Mouse (Mus musculus): Measurements from ENCODE around the gene Dus3l. TPM values are rescaled to one million over a fixed set of nuclear protein-coding genes. Genes with fewer than 3 reads are reported as not detected.

Dus3l gene
- total RNA-seq, 1 experiment from 2014 or later: 16.8 TPM

GRCm38 (mm10) chr17:56753452-56753851 is 11.1 kb upstream of the Dus3l start:
- ATAC-seq (replicated peaks; ENCODE audit: low read depth, poor library complexity, severe bottlenecking): no peak

DNA sequence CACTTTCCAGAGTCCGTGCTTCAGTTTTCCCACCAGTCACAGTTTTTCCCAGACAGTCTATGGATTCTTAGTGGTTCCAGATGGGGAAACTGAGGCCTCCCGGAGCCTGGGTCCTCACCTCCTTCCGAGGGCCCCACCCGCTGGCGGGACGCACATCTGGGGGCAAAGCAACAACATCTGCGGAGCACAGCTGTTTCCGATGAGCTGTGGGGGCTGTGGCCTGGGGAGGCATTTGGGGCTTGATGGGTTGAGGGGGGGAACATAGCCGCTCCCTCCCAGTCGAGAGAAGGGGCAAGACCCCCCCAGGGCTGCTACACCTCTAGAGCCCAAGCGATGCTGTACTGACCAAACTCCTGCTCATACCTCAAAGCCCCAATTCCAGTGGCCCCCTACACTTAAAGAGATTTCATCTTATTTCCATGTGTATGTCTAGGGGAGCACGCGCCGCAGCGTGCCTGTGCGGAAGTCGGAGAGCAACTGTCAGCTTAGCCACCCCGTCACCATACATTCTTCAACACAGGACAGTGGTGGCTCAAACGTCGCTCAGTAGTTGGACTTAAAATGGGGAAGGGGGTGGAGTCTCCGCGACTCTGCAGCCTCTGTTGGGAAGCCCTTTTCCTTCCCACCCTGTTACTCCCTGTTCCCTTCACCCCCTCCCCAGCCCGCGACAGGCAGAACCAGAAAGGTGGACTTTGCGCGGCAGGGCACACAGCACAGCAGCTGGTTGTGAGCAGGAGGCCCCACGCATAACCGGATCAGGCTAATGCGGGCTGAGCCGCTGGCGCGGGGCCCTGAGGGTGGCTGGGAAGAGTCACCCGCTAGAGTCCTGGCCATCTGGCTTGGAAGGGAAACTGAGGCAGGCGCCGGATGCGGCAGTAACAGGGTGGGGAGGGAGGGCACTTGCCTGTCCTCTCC is 10.0 kb upstream of the Dus3l start:
- ATAC-seq (replicated peaks; ENCODE audit: low read depth, poor library complexity, severe bottlenecking): peak; percentile 50

DNA sequence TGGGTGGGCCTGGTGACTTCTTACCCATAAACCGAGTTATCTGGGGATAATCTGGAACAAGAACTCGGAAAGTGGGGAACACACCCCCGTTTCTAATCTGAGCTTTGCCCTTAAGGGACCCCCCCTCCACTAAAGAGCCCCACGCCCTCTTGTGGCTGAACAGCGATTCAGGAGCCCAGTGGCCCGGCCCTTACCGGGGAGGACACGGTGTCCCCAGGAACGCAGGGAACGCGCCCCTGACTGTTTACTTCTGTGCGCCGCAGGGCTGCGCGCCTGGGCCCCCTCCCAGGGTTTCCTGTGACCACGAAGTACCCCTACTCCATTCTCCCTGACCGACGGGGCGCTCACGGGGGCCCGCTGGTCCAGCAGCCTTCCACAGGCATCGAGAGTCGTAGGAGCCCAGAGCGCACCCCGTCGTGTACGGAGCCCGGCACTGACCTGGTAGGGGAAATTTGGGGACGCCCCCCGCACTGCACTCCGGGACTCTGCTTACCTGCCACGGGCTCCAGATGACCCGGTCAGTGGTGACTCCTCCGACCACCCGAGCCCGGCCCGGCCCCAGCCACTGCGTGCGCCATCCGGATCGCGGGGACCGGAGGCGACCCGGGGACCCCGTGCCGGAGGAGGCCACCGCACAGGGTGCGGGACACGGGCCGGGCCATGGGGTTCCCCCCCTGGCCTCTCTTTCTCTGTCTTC is 7.7 kb upstream of the Dus3l start:
- ATAC-seq (replicated peaks; ENCODE audit: low read depth, poor library complexity, severe bottlenecking): no peak

- peak; percentile 46 for ATAC-seq (replicated peaks; ENCODE audit: low read depth, poor library complexity, severe bottlenecking)
Measured at GRCm38 (mm10) chr17:56757416-56758123, 7.0 kb upstream of the Dus3l start, which contains the start of gene Nrtn. Nrtn (minus strand) TSS chr17:56757530.

- peak; percentile 7; the same call in 1 of the 2 replicates for ATAC-seq (replicated peaks; ENCODE audit: low read depth, poor library complexity, severe bottlenecking)
Measured at GRCm38 (mm10) chr17:56758132-56758531, 6.4 kb upstream of the Dus3l start.

DNA sequence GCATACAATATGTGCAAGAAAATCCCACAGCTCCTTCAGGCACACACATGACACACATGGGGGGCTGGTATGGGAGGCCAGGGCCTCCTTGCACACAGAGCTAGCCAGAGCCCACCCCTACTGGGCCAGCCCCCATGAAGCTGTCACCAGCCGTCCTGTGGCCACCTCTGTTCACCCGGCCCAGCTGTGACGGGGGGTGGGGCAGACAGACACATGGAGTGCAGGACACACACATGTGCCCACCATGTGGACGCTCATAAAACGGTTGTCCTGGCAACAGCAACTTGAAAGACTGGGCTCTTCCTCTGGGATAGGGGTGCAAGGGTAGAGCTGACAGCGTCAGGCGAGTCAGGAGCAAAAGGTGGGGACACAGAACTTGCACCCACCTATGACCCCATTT is 5.3 kb upstream of the Dus3l start:
- no peak for ATAC-seq (replicated peaks; ENCODE audit: low read depth, poor library complexity, severe bottlenecking)

- ATAC-seq (replicated peaks; ENCODE audit: low read depth, poor library complexity, severe bottlenecking): no peak
Measured at GRCm38 (mm10) chr17:56761077-56761476, 3.5 kb upstream of the Dus3l start.

DNA sequence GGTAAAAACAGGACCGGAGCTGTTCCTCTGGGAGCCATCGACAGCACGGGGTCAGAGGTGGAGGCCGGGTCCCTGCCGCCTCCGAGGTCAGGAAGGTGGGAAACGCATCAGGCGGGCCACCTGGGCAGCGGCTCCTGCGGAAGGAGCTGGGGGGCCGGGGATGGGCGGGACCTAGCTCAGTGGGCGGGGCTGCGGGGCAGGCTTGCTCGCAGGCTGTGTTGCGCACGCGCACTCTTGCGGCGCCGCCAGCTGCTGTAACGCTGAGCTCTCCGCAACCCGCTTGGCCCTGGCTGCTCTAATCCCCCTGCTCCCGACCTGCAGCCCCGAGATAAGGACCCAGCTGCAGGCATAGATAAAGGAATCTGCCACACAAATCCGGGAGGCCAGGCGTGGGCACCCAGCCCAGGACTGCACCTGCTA is 2.6 kb upstream of the Dus3l start:
- peak; percentile 40 for ATAC-seq (replicated peaks; ENCODE audit: low read depth, poor library complexity, severe bottlenecking)

DNA sequence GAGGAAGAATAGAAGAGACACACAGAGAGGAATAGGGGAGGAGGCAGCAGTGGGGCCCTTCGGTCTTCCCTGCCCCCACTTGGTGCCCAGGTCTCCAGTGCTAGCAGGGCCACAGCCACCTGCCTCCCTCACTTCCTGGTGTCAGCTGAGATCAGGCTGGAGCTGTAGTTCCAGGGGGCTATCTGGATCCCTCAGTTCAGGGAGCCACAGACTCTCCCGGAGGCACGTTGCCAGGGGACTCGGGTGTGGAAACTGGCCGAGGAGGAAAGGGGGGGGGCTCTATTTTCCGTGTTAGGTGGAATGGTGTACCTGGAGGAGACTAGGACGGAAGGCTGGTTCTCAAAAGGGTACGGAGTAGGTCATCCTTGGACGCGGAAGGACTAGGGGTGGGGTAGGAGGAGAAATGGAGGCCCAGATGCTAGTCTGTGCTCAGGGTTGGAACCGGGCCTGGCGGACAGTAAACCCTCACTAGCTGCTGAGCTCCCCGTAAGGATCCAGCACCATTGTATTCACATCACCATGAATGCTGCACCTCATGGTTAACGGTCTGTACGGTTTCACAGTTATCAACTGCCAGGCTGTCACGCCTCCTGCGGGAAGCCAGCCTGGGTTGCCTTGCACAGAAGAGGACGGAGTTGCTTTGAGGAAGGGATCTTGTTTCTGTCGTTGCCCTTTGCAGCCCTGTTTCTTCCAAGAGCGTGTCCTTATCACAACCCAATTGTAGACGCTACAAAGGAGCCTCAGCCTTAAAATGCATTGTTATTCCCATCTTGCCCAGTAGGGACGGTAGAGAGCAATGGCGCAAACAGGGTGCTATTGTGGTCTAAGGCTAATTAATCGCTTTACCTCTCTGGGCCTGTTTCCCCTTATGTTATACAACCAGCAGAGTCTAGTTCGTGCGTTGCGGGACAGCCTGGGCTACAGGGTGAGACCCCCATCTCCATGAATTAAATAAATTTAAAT is 1.5 kb upstream of the Dus3l start:
- ATAC-seq (replicated peaks; ENCODE audit: low read depth, poor library complexity, severe bottlenecking): peak; percentile 30

DNA sequence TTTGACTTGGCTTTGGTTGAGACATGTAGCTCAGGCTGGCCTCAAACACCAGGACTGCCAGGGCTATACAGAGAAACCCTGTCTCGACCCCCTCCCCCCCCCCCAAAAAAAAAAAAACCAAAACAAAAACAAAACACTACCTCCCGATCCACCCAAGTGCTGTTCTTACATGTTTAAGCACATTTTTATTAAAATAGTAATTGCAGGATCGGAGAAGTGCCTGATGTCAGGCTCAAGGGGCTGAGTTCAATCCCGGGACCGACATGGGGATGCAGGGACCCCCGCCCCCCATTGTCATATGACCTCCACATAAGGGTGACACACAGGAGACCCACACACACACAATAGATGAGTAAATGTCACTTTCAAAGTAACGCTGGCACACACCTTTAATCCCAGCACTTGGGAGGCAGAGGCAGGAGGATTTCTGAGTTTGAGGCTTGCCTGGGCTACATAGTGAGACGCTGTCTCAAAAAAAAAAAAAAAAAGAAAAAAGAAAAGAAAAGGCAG is 761 bp upstream of the Dus3l start:
- no peak for ATAC-seq (replicated peaks; ENCODE audit: low read depth, poor library complexity, severe bottlenecking)

DNA sequence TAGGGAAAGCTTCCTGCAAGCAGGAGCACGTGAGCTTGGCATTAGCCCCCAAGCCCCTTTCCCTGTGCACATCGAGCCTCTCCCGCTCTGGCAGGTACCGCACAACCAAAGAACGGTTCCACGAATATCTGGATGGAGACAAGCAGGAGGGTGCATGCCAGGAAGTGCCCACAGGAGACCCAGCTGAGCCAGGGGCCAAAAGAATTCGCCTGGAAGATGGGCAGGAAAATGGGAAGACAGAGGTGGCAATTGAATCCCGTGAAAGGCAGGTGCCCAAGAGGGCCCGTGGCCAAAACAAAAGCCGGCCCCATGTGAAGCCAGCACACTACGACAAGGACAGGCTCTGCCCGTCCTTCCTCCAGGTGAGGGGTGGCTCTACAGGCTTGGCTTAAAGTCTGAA is 874 bp downstream of the Dus3l start:
- ATAC-seq (replicated peaks; ENCODE audit: low read depth, poor library complexity, severe bottlenecking): no peak

DNA sequence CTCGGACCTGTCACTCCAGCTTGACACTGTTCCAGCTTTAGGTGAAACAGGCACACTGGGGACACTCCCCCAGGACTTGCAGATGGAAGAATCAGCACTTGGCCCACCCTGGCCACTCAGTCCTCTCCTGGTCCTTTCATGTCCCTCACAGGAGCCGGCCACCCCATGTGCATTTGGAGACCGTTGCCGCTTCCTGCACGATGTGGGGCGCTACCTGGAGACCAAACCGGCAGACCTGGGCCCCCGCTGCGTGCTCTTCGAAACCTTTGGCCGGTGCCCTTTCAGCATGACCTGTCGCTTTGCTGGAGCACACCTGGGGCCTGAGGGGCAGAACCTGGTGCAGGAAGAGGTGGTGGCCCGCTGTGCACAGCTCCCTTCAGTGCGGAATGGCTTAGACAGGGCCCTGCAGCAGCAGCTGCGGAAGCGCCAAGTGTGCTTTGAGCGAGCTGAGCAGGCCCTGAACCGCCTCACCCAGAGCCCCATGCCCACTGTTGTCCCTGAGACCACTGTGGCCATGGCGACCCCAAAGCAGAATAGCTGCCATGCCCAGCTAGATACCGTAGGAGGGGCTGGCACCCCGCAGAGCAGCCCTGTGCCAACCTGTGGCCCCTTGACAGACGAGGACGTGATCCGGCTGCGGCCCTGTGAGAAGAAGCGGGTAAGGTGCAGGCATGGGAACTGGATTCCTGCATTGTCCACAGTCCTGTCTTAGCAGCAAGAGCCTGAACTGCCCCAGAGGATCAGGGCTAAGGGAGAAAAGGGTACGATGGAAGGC is 2.3 kb downstream of the Dus3l start:
- ATAC-seq (replicated peaks; ENCODE audit: low read depth, poor library complexity, severe bottlenecking): no peak

DNA sequence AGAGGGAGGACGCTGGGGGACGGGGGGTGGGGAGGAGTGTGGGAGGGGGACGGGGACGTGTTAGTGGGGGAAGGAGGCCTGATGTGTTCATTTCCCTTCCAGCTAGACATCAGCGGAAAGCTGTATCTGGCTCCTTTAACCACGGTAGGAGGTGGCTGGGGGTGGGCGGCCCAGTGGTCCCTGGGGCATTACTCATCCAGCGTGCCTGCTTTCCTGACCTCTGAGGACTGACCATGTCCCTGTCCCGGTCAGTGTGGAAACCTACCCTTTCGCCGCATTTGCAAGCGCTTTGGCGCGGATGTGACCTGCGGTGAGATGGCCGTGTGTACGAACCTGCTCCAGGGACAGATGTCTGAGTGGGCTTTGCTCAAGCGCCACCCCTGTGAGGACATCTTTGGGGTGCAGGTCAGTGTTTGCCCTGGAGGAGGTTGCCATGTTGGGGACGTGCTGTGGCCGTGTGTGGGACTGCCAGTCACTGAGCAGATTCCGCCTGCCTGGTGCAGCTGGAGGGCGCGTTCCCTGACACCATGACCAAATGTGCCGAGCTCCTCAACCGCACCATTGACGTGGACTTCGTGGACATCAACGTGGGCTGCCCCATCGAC is 3.1 kb downstream of the Dus3l start:
- no peak for ATAC-seq (replicated peaks; ENCODE audit: low read depth, poor library complexity, severe bottlenecking)

GRCm38 (mm10) chr17:56768941-56769340 is 4.4 kb downstream of the Dus3l start:
- no peak for ATAC-seq (replicated peaks; ENCODE audit: low read depth, poor library complexity, severe bottlenecking)

- ATAC-seq (replicated peaks; ENCODE audit: low read depth, poor library complexity, severe bottlenecking): no peak
Measured at GRCm38 (mm10) chr17:56769950-56770349, 5.4 kb downstream of the Dus3l start, which contains the start of gene Prr22. Prr22 (plus strand) TSS chr17:56770250.

- ATAC-seq (replicated peaks; ENCODE audit: low read depth, poor library complexity, severe bottlenecking): no peak
Measured at GRCm38 (mm10) chr17:56777568-56777967, 13.0 kb downstream of the Dus3l start.

- no peak for ATAC-seq (replicated peaks; ENCODE audit: low read depth, poor library complexity, severe bottlenecking)
Measured at GRCm38 (mm10) chr17:56778779-56779362, 14.3 kb downstream of the Dus3l start.
